Mouse (Mus musculus): ENCODE data around the gene Uqcr11.

- TF ChIP-seq POLR2A (IDR thresholded peaks at IDR 0.05; ENCODE audit: borderline replicate concordance, control insufficient read depth, low read depth, low read length) (no peak), CTCF (IDR thresholded peaks at IDR 0.05; ENCODE audit: control insufficient read depth, insufficient read depth, low read length) (no peak)
Observed at GRCm38 (mm10) chr10:80367954-80368353, 38.7 kb downstream of the Uqcr11 start.
